Mouse (Mus musculus): ENCODE data around the gene Snrpg. TPM values are rescaled to one million over a fixed set of nuclear protein-coding genes. Genes with fewer than 3 reads are reported as not detected.
"Not testable (repeated sequence)": the region's sequence is repeated elsewhere in the genome, so short reads cannot be mapped to it uniquely, and the experiment has no call there.

Gene Snrpg
- polyA plus RNA-seq, 1 experiment from 2014 or later, result 429 TPM

- ATAC-seq (ENCODE audit: low read depth), result no peak
- no peaks in the 10 kb centered on the region for H3K27me3 ChIP-seq
- peak overlapping the region; percentile 64 for H3K4me2 ChIP-seq
- H3K27ac ChIP-seq (replicated peaks), result peak overlapping the region; percentile 95
- H3K36me3 ChIP-seq, result peaks cover 15% of the 10 kb centered on the region
- peak overlapping the region; percentile 76 for H3K4me3 ChIP-seq
- H3K9ac ChIP-seq, result peak overlapping the region; percentile 74
- H3K9me3 ChIP-seq, result no peaks in the 10 kb centered on the region
- 62% methylated on average over 3 of the region's 3 CpGs for WGBS
- H3K4me1 ChIP-seq (replicated peaks), result peaks cover 38% of the 10 kb centered on the region
Observed at GRCm38 (mm10) chr6:86370093-86370713, 901 bp upstream of the Snrpg start.

- H3K27me3 ChIP-seq, result no peaks in the 10 kb centered on the region
- peak overlapping the region; percentile 74 for H3K4me2 ChIP-seq
- ATAC-seq (ENCODE audit: low read depth), result peak; percentile 97
- H3K36me3 ChIP-seq, result peaks cover 20% of the 10 kb centered on the region
- peak overlapping the region; percentile 76 for H3K4me3 ChIP-seq
- peaks cover 32% of the 10 kb centered on the region for H3K4me1 ChIP-seq (replicated peaks)
- peak overlapping the region; percentile 95 for H3K27ac ChIP-seq (replicated peaks)
- no peaks in the 10 kb centered on the region for H3K9me3 ChIP-seq
- under 1% methylated on average over 50 of the region's 50 CpGs for WGBS
- H3K9ac ChIP-seq, result peak overlapping the region; percentile 84
Observed at GRCm38 (mm10) chr6:86371340-86371911, 322 bp downstream of the Snrpg start.

DNA sequence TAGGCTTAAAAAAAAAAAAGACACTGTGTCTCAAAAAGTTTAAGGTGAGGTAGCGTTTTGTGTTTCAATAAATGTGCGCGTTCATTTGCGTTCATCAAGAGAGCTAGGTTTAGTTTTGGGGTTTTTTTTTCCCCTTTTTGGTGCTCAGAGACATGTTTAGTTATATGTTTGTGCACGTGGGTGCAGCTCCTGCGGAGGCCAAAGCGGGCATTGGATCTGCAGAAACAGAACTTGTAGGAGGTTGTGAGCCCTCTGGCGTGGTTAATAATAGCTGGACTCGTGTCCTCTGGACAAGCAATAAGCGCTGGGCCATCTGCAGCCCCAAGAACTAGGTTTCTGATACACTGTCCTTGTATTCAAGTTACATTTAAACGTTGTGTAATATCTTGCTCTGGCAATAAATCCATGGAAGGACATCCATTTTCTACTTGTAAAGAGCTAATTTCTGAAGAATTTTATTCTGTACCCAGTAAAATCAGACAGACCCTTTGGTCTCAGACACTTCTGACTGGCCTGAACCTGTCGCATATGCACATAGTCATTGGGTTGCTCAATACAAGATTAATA is 929 bp downstream of the Snrpg start:
- no peak for ATAC-seq (ENCODE audit: low read depth)
- peak overlapping the region; percentile 76 for H3K4me3 ChIP-seq
- H3K9ac ChIP-seq, result peak overlapping the region; percentile 84
- peak overlapping the region; percentile 74 for H3K4me2 ChIP-seq
- H3K27ac ChIP-seq (replicated peaks), result peak overlapping the region; percentile 95; the same call in 1 of the 2 replicates
- no peaks in the 10 kb centered on the region for H3K9me3 ChIP-seq
- peaks cover 26% of the 10 kb centered on the region for H3K36me3 ChIP-seq
- WGBS, result 5% methylated on average over 12 of the region's 12 CpGs
- H3K4me1 ChIP-seq (replicated peaks), result peaks cover 26% of the 10 kb centered on the region
- no peaks in the 10 kb centered on the region for H3K27me3 ChIP-seq

- H3K4me1 ChIP-seq (replicated peaks), result peaks cover 25% of the 10 kb centered on the region
- no peaks in the 10 kb centered on the region for H3K9me3 ChIP-seq
- no peak for ATAC-seq (ENCODE audit: low read depth)
- no peak overlapping the region for H3K9ac ChIP-seq
- no peak overlapping the region for H3K4me3 ChIP-seq
- no peak overlapping the region for H3K4me2 ChIP-seq
- no peaks in the 10 kb centered on the region for H3K27me3 ChIP-seq
- WGBS, result 94% methylated on average over 6 of the region's 6 CpGs
- H3K27ac ChIP-seq (replicated peaks), result no peak overlapping the region
- H3K36me3 ChIP-seq, result peaks cover 35% of the 10 kb centered on the region
Observed at GRCm38 (mm10) chr6:86373556-86373955, 2.5 kb downstream of the Snrpg start.

GRCm38 (mm10) chr6:86378341-86378740 is 7.2 kb downstream of the Snrpg start:
- no peak overlapping the region for H3K9ac ChIP-seq
- ATAC-seq (ENCODE audit: low read depth), result no peak
- no peak overlapping the region for H3K27ac ChIP-seq (replicated peaks)
- peaks cover 3% of the 10 kb centered on the region for H3K4me1 ChIP-seq (replicated peaks)
- H3K27me3 ChIP-seq, result no peaks in the 10 kb centered on the region
- no peak overlapping the region for H3K4me3 ChIP-seq
- no peaks in the 10 kb centered on the region for H3K9me3 ChIP-seq
- peaks cover 42% of the 10 kb centered on the region for H3K36me3 ChIP-seq
- WGBS, result 90% methylated on average over 3 of the region's 3 CpGs
- H3K4me2 ChIP-seq, result no peak overlapping the region

- H3K4me1 ChIP-seq (replicated peaks); H3K9me3 ChIP-seq; H3K4me2 ChIP-seq; H3K9ac ChIP-seq; H3K4me3 ChIP-seq; H3K27ac ChIP-seq (replicated peaks); ATAC-seq (ENCODE audit: low read depth); H3K27me3 ChIP-seq: not testable (repeated sequence)
- WGBS, result 71% methylated on average over 8 of the region's 8 CpGs
- peaks cover 46% of the 10 kb centered on the region for H3K36me3 ChIP-seq
Observed at GRCm38 (mm10) chr6:86380112-86380511, 9.0 kb downstream of the Snrpg start.

DNA sequence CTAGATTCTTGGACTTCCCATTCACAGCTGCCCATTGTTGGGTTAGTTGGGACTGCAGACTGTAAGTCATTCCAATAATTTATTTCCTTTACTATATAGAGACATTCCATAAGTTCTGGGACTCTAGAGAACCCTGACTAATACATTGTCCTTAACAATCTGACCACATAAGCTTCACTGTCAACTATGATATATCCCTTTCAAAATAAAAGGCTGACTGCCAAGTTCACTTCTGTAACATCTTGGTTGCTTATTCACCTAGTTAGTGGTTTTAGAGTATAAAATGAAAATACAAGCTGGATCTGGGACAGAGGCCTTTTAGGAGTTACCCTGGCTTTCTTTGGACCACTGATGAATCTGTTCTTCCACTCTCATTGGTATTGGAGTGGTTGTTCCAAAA is 11.4 kb downstream of the Snrpg start:
- ATAC-seq (ENCODE audit: low read depth), result no peak
- Histone ChIP-seq H3K9ac (no peak overlapping the region), H3K27me3 (no peaks in the 10 kb centered on the region), H3K4me3 (no peak overlapping the region), H3K36me3 (peaks cover 49% of the 10 kb centered on the region), H3K4me2 (no peak overlapping the region), H3K4me1 (replicated peaks) (no peaks in the 10 kb centered on the region; the same call in 1 of the 2 replicates), H3K27ac (replicated peaks) (no peak overlapping the region), H3K9me3 (no peaks in the 10 kb centered on the region)

DNA sequence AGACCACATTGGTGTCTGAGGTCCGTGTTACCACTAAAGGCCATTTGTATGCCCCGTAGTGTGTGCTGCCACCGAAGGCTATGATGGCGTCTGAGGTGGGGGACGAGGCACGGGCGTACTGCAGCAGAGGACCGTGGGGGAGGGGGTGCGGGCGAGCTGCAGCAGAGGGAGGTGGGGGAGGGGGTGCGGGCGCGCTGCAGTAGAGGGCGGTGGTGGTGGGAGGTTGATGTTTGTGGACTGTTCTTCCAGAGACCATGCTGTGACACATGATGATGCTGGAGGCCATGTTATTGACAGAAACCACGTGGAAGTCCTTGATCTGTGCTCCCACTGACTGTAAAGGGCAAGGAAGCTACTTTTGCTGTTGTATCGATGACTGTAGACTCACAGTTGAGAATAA is 12.3 kb downstream of the Snrpg start:
- Histone ChIP-seq H3K27me3 (no peaks in the 10 kb centered on the region), H3K9me3 (no peaks in the 10 kb centered on the region), H3K4me3 (no peak overlapping the region), H3K9ac (no peak overlapping the region), H3K4me1 (replicated peaks) (no peaks in the 10 kb centered on the region; the same call in 1 of the 2 replicates), H3K4me2 (no peak overlapping the region), H3K27ac (replicated peaks) (no peak overlapping the region), H3K36me3 (peaks cover 49% of the 10 kb centered on the region)
- no peak for ATAC-seq (ENCODE audit: low read depth)
- 40% methylated on average over 16 of the region's 16 CpGs for WGBS

DNA sequence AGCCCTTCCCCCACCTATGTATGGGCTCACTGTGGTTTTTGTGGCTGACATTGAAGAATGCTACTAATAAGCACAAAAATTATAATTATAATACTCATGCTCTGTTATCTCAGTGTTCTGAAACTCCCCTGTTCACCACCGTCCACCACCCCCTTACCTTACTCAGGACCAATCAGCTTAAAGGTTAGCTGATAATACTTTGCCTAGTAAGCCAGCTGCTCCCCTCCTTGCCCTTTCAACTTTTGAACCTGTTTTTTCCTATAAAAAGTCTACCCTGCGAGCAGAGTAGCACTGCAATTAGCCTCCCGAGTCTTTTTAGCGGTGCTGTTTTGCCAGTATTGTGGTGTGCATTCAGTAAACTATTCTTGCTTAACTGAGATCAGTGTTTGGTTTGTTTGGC is 13.6 kb downstream of the Snrpg start:
- Histone ChIP-seq H3K4me1 (replicated peaks) (no peaks in the 10 kb centered on the region; the same call in 1 of the 2 replicates), H3K9me3 (no peaks in the 10 kb centered on the region), H3K4me3 (no peak overlapping the region), H3K36me3 (peaks cover 49% of the 10 kb centered on the region), H3K27ac (replicated peaks) (no peak overlapping the region), H3K9ac (no peak overlapping the region), H3K27me3 (no peaks in the 10 kb centered on the region), H3K4me2 (no peak overlapping the region)
- 62% methylated on average over 4 of the region's 4 CpGs for WGBS
- ATAC-seq (ENCODE audit: low read depth), result no peak

DNA sequence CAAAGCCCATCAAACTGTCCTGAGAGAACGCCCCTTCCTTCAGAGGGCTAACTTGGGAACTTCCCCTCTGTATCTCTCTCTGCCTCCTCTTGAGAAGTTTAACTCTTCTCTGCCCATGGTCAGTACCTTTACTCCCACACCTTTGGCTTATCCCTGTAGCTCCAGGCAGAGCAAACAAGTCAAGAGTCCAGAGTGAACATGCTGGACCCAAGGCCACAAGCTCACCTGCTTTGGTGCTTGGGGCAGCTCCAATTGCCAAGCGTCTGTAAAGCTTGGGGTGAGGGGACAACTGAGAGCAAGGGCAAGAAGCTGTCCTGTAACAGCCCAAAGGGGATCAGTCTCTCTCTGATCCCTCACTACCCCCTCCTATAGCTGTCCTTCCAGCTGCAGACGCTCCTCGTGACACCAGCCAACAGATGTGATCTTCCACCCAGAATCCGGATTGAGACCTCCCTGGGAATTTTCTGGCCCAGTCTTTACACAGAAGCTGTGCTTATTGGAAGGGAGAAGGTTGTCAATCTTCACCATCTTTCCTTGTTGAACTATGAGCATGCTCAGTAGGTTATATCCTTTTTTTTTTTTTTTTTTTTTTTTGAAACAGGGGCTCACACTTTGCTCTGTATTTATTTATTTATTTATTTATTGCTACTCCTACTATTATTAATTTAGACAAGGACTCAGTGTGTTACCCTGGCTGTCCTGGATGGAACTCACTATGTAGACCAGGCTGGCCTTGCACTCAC is 14.4 kb downstream of the Snrpg start:
- Histone ChIP-seq H3K4me1 (replicated peaks) (no peaks in the 10 kb centered on the region; the same call in 1 of the 2 replicates), H3K9ac (no peak overlapping the region), H3K27ac (replicated peaks) (no peak overlapping the region), H3K27me3 (no peaks in the 10 kb centered on the region), H3K36me3 (peaks cover 55% of the 10 kb centered on the region), H3K9me3 (no peaks in the 10 kb centered on the region), H3K4me3 (no peak overlapping the region), H3K4me2 (no peak overlapping the region)
- no peak for ATAC-seq (ENCODE audit: low read depth)
- 85% methylated on average over 5 of the region's 5 CpGs for WGBS

DNA sequence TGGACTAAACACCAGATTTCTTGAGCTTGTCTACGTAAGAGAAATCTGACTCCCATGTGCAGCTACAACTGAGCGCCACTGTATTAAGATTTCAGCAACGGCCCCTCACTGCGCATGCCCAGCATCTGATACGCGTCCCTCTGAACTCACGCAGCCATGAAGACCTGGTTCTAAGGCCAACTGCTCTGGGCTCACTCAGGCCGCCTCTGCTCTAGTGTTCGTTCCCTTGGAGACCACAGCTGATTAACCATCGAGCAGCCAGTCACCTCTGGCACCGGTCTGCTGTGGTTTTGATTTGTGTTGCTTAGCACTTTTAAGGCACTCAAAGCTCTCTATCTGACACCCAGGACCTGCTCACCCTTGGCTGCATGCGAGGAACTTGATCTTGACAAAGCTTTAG is 16.2 kb downstream of the Snrpg start:
- WGBS, result 83% methylated on average over 12 of the region's 12 CpGs
- Histone ChIP-seq H3K9me3 (no peaks in the 10 kb centered on the region), H3K4me2 (no peak overlapping the region), H3K27ac (replicated peaks) (no peak overlapping the region), H3K9ac (no peak overlapping the region), H3K4me3 (no peak overlapping the region), H3K36me3 (peaks cover 71% of the 10 kb centered on the region), H3K27me3 (no peaks in the 10 kb centered on the region), H3K4me1 (replicated peaks) (no peaks in the 10 kb centered on the region; the same call in 1 of the 2 replicates)
- ATAC-seq (ENCODE audit: low read depth), result no peak

- Histone ChIP-seq H3K9ac (no peak overlapping the region), H3K27me3 (no peaks in the 10 kb centered on the region), H3K9me3 (no peaks in the 10 kb centered on the region), H3K4me2 (no peak overlapping the region), H3K36me3 (peaks cover 81% of the 10 kb centered on the region), H3K4me1 (replicated peaks) (peaks cover 1% of the 10 kb centered on the region; the same call in 1 of the 2 replicates), H3K27ac (replicated peaks) (no peak overlapping the region), H3K4me3 (no peak overlapping the region)
- ATAC-seq (ENCODE audit: low read depth), result no peak
- 84% methylated on average over 18 of the region's 18 CpGs for WGBS
Observed at GRCm38 (mm10) chr6:86388461-86388860, 17.4 kb downstream of the Snrpg start.

All from neural tube, embryonic 13.5 days (tissue).